Mouse (Mus musculus) C2C12 (cell line): Measurements from ENCODE around the gene Rnf41. TPM values are rescaled to one million over a fixed set of nuclear protein-coding genes. Genes with fewer than 3 reads are reported as not detected.

Source experiments
- H3K27me3 ChIP-seq: one replicate; pipeline ENCODE4 v1.6.1; 2011; ENCODE audit not compliant: control insufficient read depth, insufficient read depth, insufficient read length
- H3K36me3 ChIP-seq: one replicate; pipeline ENCODE4 v1.6.1; 2011; ENCODE audit not compliant: control insufficient read depth, insufficient read depth
- H3K4me3 ChIP-seq: one replicate; pipeline ENCODE4 v1.5.1; 2011; ENCODE audit warnings: mild to moderate bottlenecking, control low read depth; ENCODE audit not compliant: poor library complexity, insufficient read depth, severe bottlenecking
- H3K79me2 ChIP-seq: one replicate; pipeline ENCODE4 v1.6.1; 2011; ENCODE audit not compliant: control insufficient read depth, insufficient read depth
- H3K79me3 ChIP-seq: one replicate; pipeline ENCODE4 v1.6.1; 2011; ENCODE audit warnings: low read depth, control low read depth
- H3ac ChIP-seq: one replicate; pipeline ENCODE3; 2011; ENCODE audit warnings: low read depth; ENCODE audit not compliant: control insufficient read depth, insufficient read length
- CEBPB ChIP-seq: IDR thresholded peaks from one replicate; pipeline ENCODE4 v1.6.1; 2011; ENCODE audit warnings: low read depth, mild to moderate bottlenecking, control low read depth, moderate library complexity
- CTCF ChIP-seq: IDR thresholded peaks from one replicate; pipeline ENCODE4 v1.5.1; 2011; ENCODE audit not compliant: control insufficient read depth, insufficient read depth, insufficient read length
- FOSL1 ChIP-seq: IDR thresholded peaks from one replicate; pipeline ENCODE4 v1.8.0; 2011; ENCODE audit warnings: mild to moderate bottlenecking, low read length; ENCODE audit not compliant: poor library complexity, insufficient read depth, severe bottlenecking
- MAX ChIP-seq: IDR thresholded peaks from one replicate; pipeline ENCODE4 v1.6.1; 2011; ENCODE audit warnings: mild to moderate bottlenecking, control low read depth
- MYOD1 ChIP-seq: IDR thresholded peaks from one replicate; pipeline ENCODE4 v1.6.1; 2011; ENCODE audit warnings: low read depth; ENCODE audit not compliant: control insufficient read depth, insufficient read length
- MYOG ChIP-seq: IDR thresholded peaks from one replicate; pipeline ENCODE4 v1.6.1; 2011; ENCODE audit not compliant: control insufficient read depth, insufficient read length; ENCODE audit errors: extremely low read depth
- USF1 ChIP-seq: IDR thresholded peaks from one replicate; pipeline ENCODE4 v1.6.1; 2011; ENCODE audit warnings: low read depth, mild to moderate bottlenecking, control low read depth, moderate library complexity
- polyA plus RNA-seq: library from polyadenylated mRNA; unstranded; fragments of >200 nt; fragmentation: generic; extraction: Trizol; gene quantifications from one replicate; pipeline ENCODE4 v1.2.1, GENCODE M21; 2012; ENCODE audit warnings: missing spikeins

Rnf41 gene
- polyA plus RNA-seq, 1 experiment: 34.0 TPM

GRCm38 (mm10) chr10:128409692-128410559 is 1.5 kb upstream of the Rnf41 start:
- TF ChIP-seq CTCF (peak; percentile 94), CEBPB (no peak), MAX (peak; percentile 45), USF1 (no peak), FOSL1 (no peak), MYOG (no peak), MYOD1 (no peak)

GRCm38 (mm10) chr10:128410560-128410845 is 954 bp upstream of the Rnf41 start:
- TF ChIP-seq CEBPB (no peak), USF1 (no peak), CTCF (no peak), FOSL1 (no peak), MYOD1 (no peak)
- peak overlapping the region; percentile 67 for H3ac ChIP-seq
- peaks cover 43% of the 10 kb centered on the region for H3K36me3 ChIP-seq
- H3K79me2 ChIP-seq: peaks cover 64% of the 10 kb centered on the region
- peak overlapping the region; percentile 98 for H3K4me3 ChIP-seq
- H3K27me3 ChIP-seq: no peaks in the 10 kb centered on the region
- H3K79me3 ChIP-seq: peaks cover 36% of the 10 kb centered on the region

More at GRCm38 (mm10) chr10:128409692-128410559, 1.5 kb upstream of the Rnf41 start:
- Histone ChIP-seq H3ac (peak overlapping the region; percentile 79), H3K79me3 (peaks cover 33% of the 10 kb centered on the region), H3K4me3 (peak overlapping the region; percentile 98), H3K27me3 (no peaks in the 10 kb centered on the region), H3K79me2 (peaks cover 58% of the 10 kb centered on the region), H3K36me3 (peaks cover 41% of the 10 kb centered on the region)

GRCm38 (mm10) chr10:128412055-128412381 is 561 bp downstream of the Rnf41 start:
- peak overlapping the region; percentile 81 for H3ac ChIP-seq
- H3K4me3 ChIP-seq: peak overlapping the region; percentile 98
- peaks cover 44% of the 10 kb centered on the region for H3K36me3 ChIP-seq
- TF ChIP-seq USF1 (no peak), MYOD1 (no peak), MAX (no peak), CEBPB (no peak), MYOG (no peak), CTCF (no peak), FOSL1 (no peak)
- H3K79me2 ChIP-seq: peaks cover 74% of the 10 kb centered on the region
- H3K27me3 ChIP-seq: no peaks in the 10 kb centered on the region
- peaks cover 46% of the 10 kb centered on the region for H3K79me3 ChIP-seq

GRCm38 (mm10) chr10:128412558-128412957 is 1.1 kb downstream of the Rnf41 start:
- peak overlapping the region; percentile 98 for H3K4me3 ChIP-seq

GRCm38 (mm10) chr10:128413076-128413475 is 1.6 kb downstream of the Rnf41 start:
- peaks cover 80% of the 10 kb centered on the region for H3K79me2 ChIP-seq
- H3K4me3 ChIP-seq: no peak overlapping the region
- no peaks in the 10 kb centered on the region for H3K27me3 ChIP-seq
- no peak for TF ChIP-seq CEBPB
- TF ChIP-seq USF1: no peak
- TF ChIP-seq MAX: no peak
- TF ChIP-seq FOSL1: no peak
- TF ChIP-seq MYOD1: no peak
- TF ChIP-seq MYOG: no peak
- TF ChIP-seq CTCF: no peak
- H3ac ChIP-seq: no peak overlapping the region
- H3K36me3 ChIP-seq: peaks cover 45% of the 10 kb centered on the region
- H3K79me3 ChIP-seq: peaks cover 46% of the 10 kb centered on the region

More at GRCm38 (mm10) chr10:128412558-128412957, 1.1 kb downstream of the Rnf41 start:
- TF ChIP-seq FOSL1 (no peak), MYOG (no peak)
- Histone ChIP-seq H3K36me3 (peaks cover 44% of the 10 kb centered on the region), H3ac (peak overlapping the region; percentile 81), H3K27me3 (no peaks in the 10 kb centered on the region), H3K79me2 (peaks cover 76% of the 10 kb centered on the region), H3K79me3 (peaks cover 46% of the 10 kb centered on the region)

GRCm38 (mm10) chr10:128414848-128415247 is 3.4 kb downstream of the Rnf41 start:
- H3K27me3 ChIP-seq: no peaks in the 10 kb centered on the region
- H3ac ChIP-seq: no peak overlapping the region
- peaks cover 47% of the 10 kb centered on the region for H3K79me3 ChIP-seq
- H3K36me3 ChIP-seq: peaks cover 54% of the 10 kb centered on the region
- no peak overlapping the region for H3K4me3 ChIP-seq
- no peak for TF ChIP-seq USF1
- TF ChIP-seq MAX: no peak
- TF ChIP-seq MYOG: no peak
- TF ChIP-seq CTCF: no peak
- TF ChIP-seq CEBPB: no peak
- TF ChIP-seq MYOD1: no peak
- no peak for TF ChIP-seq FOSL1
- peaks cover 69% of the 10 kb centered on the region for H3K79me2 ChIP-seq
